Mouse (Mus musculus) cerebellum, adult 2 months (tissue): Measurements from ENCODE around the gene Ap5z1.

ENCODE experiments used
- CTCF ChIP-seq: fragments of 200-500 bp; IDR thresholded peaks from 2 replicates; pipeline ENCODE4 v1.5.1; 2011; ENCODE audit warnings: low read depth, mild to moderate bottlenecking, control low read depth, low read length, moderate library complexity, borderline replicate concordance; ENCODE audit not compliant: insufficient read depth
- POLR2A ChIP-seq: fragments of 200-500 bp; IDR thresholded peaks from 2 replicates; pipeline ENCODE4 v1.6.1; 2011; ENCODE audit warnings: low read length, control low read depth, borderline replicate concordance; ENCODE audit not compliant: insufficient read depth

- TF ChIP-seq POLR2A (no peak), CTCF (no peak)
Observed at GRCm38 (mm10) chr5:142477866-142478615, 14.3 kb downstream of the Ap5z1 start.
